Mouse (Mus musculus): ENCODE results near the gene Cacna1e. TPM values are rescaled to one million over a fixed set of nuclear protein-coding genes. Genes with fewer than 3 reads are reported as not detected.
A peak's percentile ranks its signal among the peaks of the same experiment; 100 is the strongest.

The Cacna1e gene
- polyA plus RNA-seq, 1 experiment from 2014 or later, result 0.60 TPM

DNA sequence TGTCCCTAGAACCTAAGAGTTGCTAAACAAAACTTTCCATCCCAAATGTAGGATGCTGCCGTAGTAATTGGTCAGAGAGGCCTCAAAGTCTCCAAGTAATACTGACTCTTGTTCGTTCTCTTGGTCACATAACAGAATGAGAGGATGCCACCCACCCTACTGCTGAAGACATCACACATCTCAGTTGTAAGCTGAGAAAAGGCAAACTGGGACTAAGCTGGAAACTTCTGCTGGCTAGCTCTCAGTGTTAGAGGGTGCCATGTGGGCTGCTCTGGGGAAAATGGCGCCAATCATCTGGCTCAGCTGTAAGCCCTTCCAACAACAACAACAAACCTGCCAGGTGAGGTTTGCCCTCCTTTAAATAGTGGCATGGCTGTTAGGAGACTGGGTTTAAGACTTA, 109.8 kb downstream of the Cacna1e start:
- no peaks in the 10 kb centered on the region for H3K4me1 ChIP-seq
- no peak overlapping the region for H3K9ac ChIP-seq
- no peak overlapping the region for H3K4me2 ChIP-seq
- 77% methylated on average over 3 of the region's 3 CpGs for WGBS
- no peaks in the 10 kb centered on the region for H3K36me3 ChIP-seq
- no peak for ATAC-seq (ENCODE audit: insufficient number of reproducible peaks, low FRiP score, low TSS enrichment, low read depth)
- H3K27ac ChIP-seq, result no peak overlapping the region
- H3K9me3 ChIP-seq, result no peaks in the 10 kb centered on the region
- no peaks in the 10 kb centered on the region for H3K27me3 ChIP-seq
- no peak overlapping the region for H3K4me3 ChIP-seq

GRCm38 (mm10) chr1:154771111-154771510, 113.2 kb downstream of the Cacna1e start:
- Histone ChIP-seq H3K9ac (no peak overlapping the region), H3K4me3 (no peak overlapping the region), H3K9me3 (no peaks in the 10 kb centered on the region), H3K4me1 (no peaks in the 10 kb centered on the region), H3K27ac (no peak overlapping the region), H3K27me3 (no peaks in the 10 kb centered on the region), H3K4me2 (no peak overlapping the region), H3K36me3 (no peaks in the 10 kb centered on the region)
- no peak for ATAC-seq (ENCODE audit: insufficient number of reproducible peaks, low FRiP score, low TSS enrichment, low read depth)

DNA sequence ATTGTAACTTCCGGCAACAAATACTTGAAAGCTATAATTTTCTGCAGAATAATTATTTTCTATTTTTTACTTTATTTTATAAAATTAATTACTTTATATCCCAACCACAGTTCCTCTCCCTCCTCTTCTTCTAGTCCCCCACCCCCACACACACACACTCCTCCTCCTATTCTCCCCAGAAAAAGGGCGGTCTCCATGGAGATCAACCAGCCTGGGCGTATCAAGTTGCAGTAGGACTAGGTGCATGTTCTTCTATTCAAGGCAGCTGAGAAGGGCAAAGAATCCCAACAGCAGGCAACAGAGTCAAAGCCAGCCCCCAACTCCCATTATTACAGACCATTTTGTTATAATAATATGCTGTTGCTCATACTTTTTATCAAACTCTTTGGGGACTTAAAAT, 113.8 kb downstream of the Cacna1e start:
- Histone ChIP-seq H3K4me3 (no peak overlapping the region), H3K4me1 (no peaks in the 10 kb centered on the region), H3K9ac (no peak overlapping the region), H3K27me3 (no peaks in the 10 kb centered on the region), H3K36me3 (no peaks in the 10 kb centered on the region), H3K27ac (no peak overlapping the region), H3K4me2 (no peak overlapping the region), H3K9me3 (no peaks in the 10 kb centered on the region)
- 43% methylated on average over 3 of the region's 3 CpGs for WGBS
- ATAC-seq (ENCODE audit: insufficient number of reproducible peaks, low FRiP score, low TSS enrichment, low read depth), result no peak

DNA sequence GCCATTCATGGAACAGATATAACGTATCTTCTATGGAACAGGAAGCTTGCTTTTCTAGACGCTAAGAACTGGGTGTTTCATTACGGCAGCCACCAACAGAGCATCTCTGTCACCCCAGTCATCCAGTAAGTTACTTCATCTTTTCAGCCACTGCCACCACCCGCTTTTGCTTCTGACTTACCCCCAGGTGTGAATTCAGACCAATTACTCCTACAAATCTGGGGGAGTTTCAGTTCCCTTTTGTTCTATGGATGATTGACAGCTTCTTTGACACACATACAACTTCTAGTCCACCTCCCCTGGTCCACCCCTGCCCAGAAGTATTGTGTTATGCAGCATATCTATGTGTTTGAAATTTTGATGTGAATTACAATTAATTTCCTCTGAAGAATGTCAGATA, 121.2 kb downstream of the Cacna1e start:
- Histone ChIP-seq H3K36me3 (no peaks in the 10 kb centered on the region), H3K4me1 (no peaks in the 10 kb centered on the region), H3K4me2 (no peak overlapping the region), H3K9me3 (no peaks in the 10 kb centered on the region), H3K27me3 (no peaks in the 10 kb centered on the region), H3K27ac (no peak overlapping the region), H3K4me3 (no peak overlapping the region), H3K9ac (no peak overlapping the region)
- WGBS, result 76% methylated on average over 4 of the region's 4 CpGs
- ATAC-seq (ENCODE audit: insufficient number of reproducible peaks, low FRiP score, low TSS enrichment, low read depth), result no peak

DNA sequence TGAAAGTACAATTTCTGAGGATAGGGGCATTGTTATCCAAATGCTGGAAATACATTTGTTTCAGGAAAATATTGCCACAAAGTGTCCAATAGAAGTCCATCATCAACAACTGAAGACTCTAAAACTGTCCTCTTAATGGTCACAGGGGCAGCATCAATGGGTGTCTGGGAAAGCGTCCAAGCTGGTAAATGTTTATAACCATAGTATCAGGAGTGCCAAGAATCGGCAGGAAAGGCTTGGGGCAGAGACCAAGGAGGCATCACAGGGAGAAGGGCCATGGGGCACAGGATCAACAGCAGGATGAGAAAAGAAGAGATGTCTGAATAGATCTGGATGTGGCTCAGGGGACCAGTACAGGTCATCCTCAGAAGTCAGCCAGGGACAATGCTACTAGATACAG, 132.2 kb downstream of the Cacna1e start:
- no peak overlapping the region for H3K4me3 ChIP-seq
- 53% methylated on average over 2 of the region's 2 CpGs for WGBS
- no peaks in the 10 kb centered on the region for H3K27me3 ChIP-seq
- no peak for ATAC-seq (ENCODE audit: insufficient number of reproducible peaks, low FRiP score, low TSS enrichment, low read depth)
- H3K4me1 ChIP-seq, result no peaks in the 10 kb centered on the region
- H3K9me3 ChIP-seq, result no peaks in the 10 kb centered on the region
- no peak overlapping the region for H3K9ac ChIP-seq
- no peak overlapping the region for H3K27ac ChIP-seq
- no peak overlapping the region for H3K4me2 ChIP-seq
- no peaks in the 10 kb centered on the region for H3K36me3 ChIP-seq

DNA sequence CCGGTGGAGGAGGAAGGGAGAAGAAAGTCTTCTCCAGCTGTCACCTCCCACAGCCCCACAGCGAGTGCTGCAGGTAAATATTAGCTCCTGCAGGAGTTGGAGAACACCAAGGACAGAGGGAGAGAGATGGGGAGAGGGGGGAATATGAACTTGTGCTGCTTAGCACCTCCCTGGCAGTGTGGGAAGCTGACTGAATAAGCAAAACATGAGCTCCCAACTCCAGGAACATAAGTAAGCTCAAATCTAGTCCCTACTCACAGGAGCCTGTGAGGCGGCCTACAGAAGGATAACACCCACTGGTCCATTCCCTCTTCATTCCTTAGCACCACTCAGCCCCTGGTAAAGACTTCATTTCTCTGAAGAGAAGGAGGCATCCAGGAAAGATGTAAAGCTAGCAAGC, 135.8 kb downstream of the Cacna1e start:
- H3K9ac ChIP-seq, result no peak overlapping the region
- no peaks in the 10 kb centered on the region for H3K27me3 ChIP-seq
- no peaks in the 10 kb centered on the region for H3K4me1 ChIP-seq
- WGBS, result 89% methylated on average over 3 of the region's 3 CpGs
- no peak overlapping the region for H3K4me3 ChIP-seq
- H3K27ac ChIP-seq, result no peak overlapping the region
- H3K4me2 ChIP-seq, result no peak overlapping the region
- H3K9me3 ChIP-seq, result no peaks in the 10 kb centered on the region
- H3K36me3 ChIP-seq, result no peaks in the 10 kb centered on the region
- no peak for ATAC-seq (ENCODE audit: insufficient number of reproducible peaks, low FRiP score, low TSS enrichment, low read depth)

GRCm38 (mm10) chr1:154745241-154745640, 139.1 kb downstream of the Cacna1e start:
- no peaks in the 10 kb centered on the region for H3K27me3 ChIP-seq
- 91% methylated on average over 6 of the region's 6 CpGs for WGBS
- H3K4me3 ChIP-seq, result no peak overlapping the region
- H3K36me3 ChIP-seq, result no peaks in the 10 kb centered on the region
- no peak overlapping the region for H3K4me2 ChIP-seq
- no peak overlapping the region for H3K27ac ChIP-seq
- ATAC-seq (ENCODE audit: insufficient number of reproducible peaks, low FRiP score, low TSS enrichment, low read depth), result no peak
- no peaks in the 10 kb centered on the region for H3K9me3 ChIP-seq
- H3K9ac ChIP-seq, result no peak overlapping the region
- H3K4me1 ChIP-seq, result no peaks in the 10 kb centered on the region

- Histone ChIP-seq H3K4me1 (peaks cover 17% of the 10 kb centered on the region), H3K9me3 (no peaks in the 10 kb centered on the region), H3K4me3 (no peak overlapping the region), H3K9ac (no peak overlapping the region), H3K36me3 (no peaks in the 10 kb centered on the region), H3K27ac (no peak overlapping the region), H3K27me3 (peaks cover 59% of the 10 kb centered on the region), H3K4me2 (no peak overlapping the region)
- no peak for ATAC-seq (ENCODE audit: insufficient number of reproducible peaks, low FRiP score, low TSS enrichment, low read depth)
- 75% methylated on average over 7 of the region's 7 CpGs for WGBS
Observed at GRCm38 (mm10) chr1:154730411-154730961, 153.8 kb downstream of the Cacna1e start.

- Histone ChIP-seq H3K36me3 (no peaks in the 10 kb centered on the region), H3K4me3 (no peak overlapping the region), H3K4me2 (no peak overlapping the region), H3K9ac (no peak overlapping the region), H3K27me3 (peaks cover 70% of the 10 kb centered on the region), H3K4me1 (peaks cover 19% of the 10 kb centered on the region), H3K27ac (no peak overlapping the region), H3K9me3 (no peaks in the 10 kb centered on the region)
- 58% methylated on average over 6 of the region's 6 CpGs for WGBS
- no peak for ATAC-seq (ENCODE audit: insufficient number of reproducible peaks, low FRiP score, low TSS enrichment, low read depth)
Observed at GRCm38 (mm10) chr1:154729269-154729980, 154.9 kb downstream of the Cacna1e start.

GRCm38 (mm10) chr1:154728682-154729081, 155.6 kb downstream of the Cacna1e start:
- no peak for ATAC-seq (ENCODE audit: insufficient number of reproducible peaks, low FRiP score, low TSS enrichment, low read depth)
- no peak overlapping the region for H3K27ac ChIP-seq
- no peaks in the 10 kb centered on the region for H3K36me3 ChIP-seq
- WGBS, result 47% methylated on average over 5 of the region's 5 CpGs
- H3K9ac ChIP-seq, result no peak overlapping the region
- H3K4me3 ChIP-seq, result no peak overlapping the region
- H3K4me2 ChIP-seq, result no peak overlapping the region
- H3K9me3 ChIP-seq, result no peaks in the 10 kb centered on the region
- peaks cover 75% of the 10 kb centered on the region for H3K27me3 ChIP-seq
- H3K4me1 ChIP-seq, result peaks cover 23% of the 10 kb centered on the region

DNA sequence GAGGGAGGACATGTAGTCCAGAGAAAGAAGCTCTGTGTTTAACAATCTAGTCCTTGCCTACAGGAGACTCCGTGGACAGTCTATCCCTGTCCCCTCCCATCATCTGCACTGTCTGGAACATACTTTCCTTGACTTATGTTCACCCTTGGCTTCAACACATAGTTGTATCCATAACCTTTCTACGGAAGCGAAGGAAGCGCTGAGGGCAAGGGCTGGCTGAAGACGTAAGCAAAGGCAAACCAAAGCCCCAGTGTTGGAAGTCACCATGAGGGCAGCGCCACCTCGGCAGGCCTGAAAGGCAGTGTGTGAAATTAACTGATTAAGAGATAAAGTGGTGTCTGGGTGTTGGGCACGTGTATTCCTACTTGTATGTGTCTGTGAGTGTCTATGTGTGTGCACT, 156.6 kb downstream of the Cacna1e start:
- H3K4me3 ChIP-seq, result no peak overlapping the region
- no peak overlapping the region for H3K27ac ChIP-seq
- H3K9ac ChIP-seq, result no peak overlapping the region
- no peak overlapping the region for H3K4me2 ChIP-seq
- ATAC-seq (ENCODE audit: insufficient number of reproducible peaks, low FRiP score, low TSS enrichment, low read depth), result no peak
- H3K36me3 ChIP-seq, result no peaks in the 10 kb centered on the region
- peaks cover 75% of the 10 kb centered on the region for H3K27me3 ChIP-seq
- 78% methylated on average over 8 of the region's 8 CpGs for WGBS
- H3K4me1 ChIP-seq, result peaks cover 29% of the 10 kb centered on the region
- no peaks in the 10 kb centered on the region for H3K9me3 ChIP-seq

DNA sequence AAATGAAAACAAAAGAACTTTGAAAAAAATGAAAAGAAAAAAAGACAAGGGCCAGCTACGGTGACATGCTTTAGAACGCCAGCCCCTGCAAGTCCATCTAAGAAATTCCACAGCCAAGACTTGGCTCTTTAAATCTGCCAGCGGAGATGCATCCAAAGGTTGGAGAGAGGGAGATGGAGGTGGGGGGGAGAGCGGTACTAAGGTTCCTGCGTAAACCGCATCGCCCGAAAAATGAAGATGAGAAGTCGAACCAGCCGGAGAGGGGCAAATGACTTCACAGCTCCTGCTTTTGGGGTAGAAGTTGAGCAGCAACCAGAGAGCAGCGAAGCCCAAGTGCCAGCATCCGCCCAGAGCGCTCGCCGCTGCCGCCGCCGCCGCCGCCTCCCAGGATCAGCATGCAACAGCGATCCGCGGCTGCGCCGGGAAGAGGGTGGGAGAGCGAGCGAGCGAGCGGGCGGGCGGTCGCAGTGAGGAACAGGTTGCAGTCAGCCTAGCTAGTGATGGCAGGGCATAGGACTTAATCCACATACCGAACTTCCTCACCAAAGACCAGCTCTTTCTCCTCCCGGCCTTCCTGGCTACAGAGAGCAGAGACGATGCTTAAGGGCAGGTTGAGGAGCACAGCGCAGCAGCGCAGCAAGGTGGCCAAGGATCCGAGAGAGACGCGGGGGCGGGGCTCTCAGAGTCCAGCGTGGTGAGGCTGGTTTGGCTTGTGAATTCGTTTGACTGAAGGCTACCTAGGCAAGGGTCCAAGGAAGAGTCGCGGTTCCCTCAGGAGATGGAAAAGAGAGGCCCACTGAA, 157.7 kb downstream of the Cacna1e start:
- Histone ChIP-seq H3K27me3 (peaks cover 73% of the 10 kb centered on the region), H3K27ac (no peak overlapping the region), H3K36me3 (no peaks in the 10 kb centered on the region), H3K9ac (no peak overlapping the region), H3K4me3 (peak overlapping the region; percentile 42), H3K9me3 (no peaks in the 10 kb centered on the region), H3K4me1 (peaks cover 29% of the 10 kb centered on the region), H3K4me2 (peak overlapping the region; percentile 73)
- under 1% methylated on average over 45 of the region's 45 CpGs for WGBS
- no peak for ATAC-seq (ENCODE audit: insufficient number of reproducible peaks, low FRiP score, low TSS enrichment, low read depth)

Data from limb, embryonic 15.5 days (tissue).